Mouse (Mus musculus): Measurements from ENCODE around the gene Trim37.

Gene Trim37

GRCm38 (mm10) chr11:87268803-87269202 is 141.9 kb downstream of the Trim37 start:
- no peak for DNase-seq (ENCODE audit: extremely low read depth, low read depth, low spot score)

Measured in fat pad, adult 2 months (tissue).